Mouse (Mus musculus) stomach, postnatal 0 days (tissue): ENCODE results near the gene Ptgir.

Experiments
- CTCF ChIP-seq: IDR thresholded peaks from 2 replicates; pipeline ENCODE4 v1.5.1; 2016; ENCODE audit warnings: antibody characterized with exemption, low read depth, mild to moderate bottlenecking, moderate library complexity
- EP300 ChIP-seq: optimal IDR thresholded peaks from 2 replicates; pipeline ENCODE3; 2016; ENCODE audit warnings: antibody characterized with exemption

GRCm38 (mm10) chr7:16908859-16909258 lies 2.6 kb downstream of the Ptgir start:
- TF ChIP-seq CTCF (no peak), EP300 (no peak)
